Mouse (Mus musculus): ENCODE measurements around the gene Cacna1b.

Gene Cacna1b

GRCm38 (mm10) chr2:24646452-24647146 is 116.4 kb downstream of the Cacna1b start:
- no peak for DNase-seq (ENCODE audit: low spot score)

GRCm38 (mm10) chr2:24642834-24643233 is 120.1 kb downstream of the Cacna1b start:
- DNase-seq (ENCODE audit: low spot score): no peak

- no peak for DNase-seq (ENCODE audit: low spot score)
Measured at GRCm38 (mm10) chr2:24638102-24638954, 124.6 kb downstream of the Cacna1b start.

GRCm38 (mm10) chr2:24633645-24634044 is 129.3 kb downstream of the Cacna1b start:
- no peak for DNase-seq (ENCODE audit: low spot score)

- no peak for DNase-seq (ENCODE audit: low spot score)
Measured at GRCm38 (mm10) chr2:24617141-24617540, 145.8 kb downstream of the Cacna1b start.

GRCm38 (mm10) chr2:24609789-24610188 is 153.2 kb downstream of the Cacna1b start:
- no peak for DNase-seq (ENCODE audit: low spot score)

- no peak for DNase-seq (ENCODE audit: low spot score)
Measured at GRCm38 (mm10) chr2:24608765-24609138, 154.2 kb downstream of the Cacna1b start.

- no peak for DNase-seq (ENCODE audit: low spot score)
Measured at GRCm38 (mm10) chr2:24607905-24608764, 154.8 kb downstream of the Cacna1b start.

GRCm38 (mm10) chr2:24606531-24606930 is 156.4 kb downstream of the Cacna1b start:
- DNase-seq (ENCODE audit: low spot score): no peak

GRCm38 (mm10) chr2:24605096-24605495 is 157.9 kb downstream of the Cacna1b start:
- no peak for DNase-seq (ENCODE audit: low spot score)

GRCm38 (mm10) chr2:24589426-24589825 is 173.5 kb downstream of the Cacna1b start:
- no peak for DNase-seq (ENCODE audit: low spot score)

- no peak for DNase-seq (ENCODE audit: low spot score)
Measured at GRCm38 (mm10) chr2:24587999-24588398, 175.0 kb downstream of the Cacna1b start.

GRCm38 (mm10) chr2:24574616-24575015 is 188.3 kb downstream of the Cacna1b start:
- no peak for DNase-seq (ENCODE audit: low spot score)

GRCm38 (mm10) chr2:24570917-24571316 is 192.0 kb downstream of the Cacna1b start:
- DNase-seq (ENCODE audit: low spot score): no peak

GRCm38 (mm10) chr2:24568555-24568954 is 194.4 kb downstream of the Cacna1b start:
- no peak for DNase-seq (ENCODE audit: low spot score)

- DNase-seq (ENCODE audit: low spot score): no peak
Measured at GRCm38 (mm10) chr2:24562547-24563290, 200.2 kb downstream of the Cacna1b start.

- no peak for DNase-seq (ENCODE audit: low spot score)
Measured at GRCm38 (mm10) chr2:24561946-24562345, 201.0 kb downstream of the Cacna1b start.

GRCm38 (mm10) chr2:24560201-24560600 is 202.8 kb downstream of the Cacna1b start:
- DNase-seq (ENCODE audit: low spot score): no peak

- DNase-seq (ENCODE audit: low spot score): no peak
Measured at GRCm38 (mm10) chr2:24556347-24556746, 206.6 kb downstream of the Cacna1b start.

GRCm38 (mm10) chr2:24553962-24554361 is 209.0 kb downstream of the Cacna1b start:
- no peak for DNase-seq (ENCODE audit: low spot score)

Measured in testis, postnatal 14 days (tissue).